Mouse (Mus musculus): Measurements from ENCODE around the gene Adamts13. TPM values are rescaled to one million over a fixed set of nuclear protein-coding genes. Genes with fewer than 3 reads are reported as not detected.
A peak's percentile ranks its signal among the peaks of the same experiment; 100 is the strongest.

The Adamts13 gene
- polyA plus RNA-seq, 1 experiment from 2014 or later = not detected

GRCm38 (mm10) chr2:26956811-26957487, 16.3 kb upstream of the Adamts13 start:
- Histone ChIP-seq H3K27ac (replicated peaks in 1 of 2; ENCODE audit: control insufficient read depth in 1 of 2, insufficient read depth in 1 of 2, low read depth in 2 of 2, low read length in 2 of 2) (no peak overlapping the region), H3K9me3 (ENCODE audit: control insufficient read depth, low read length) (no peaks in the 10 kb centered on the region), H3K27me3 (ENCODE audit: control insufficient read depth, insufficient read depth, low read length) (no peaks in the 10 kb centered on the region), H3K4me1 (ENCODE audit: control insufficient read depth in 2 of 2, insufficient read depth in 2 of 2, low read length in 2 of 2) (no peaks in the 10 kb centered on the region), H3K36me3 (ENCODE audit: control insufficient read depth, insufficient read depth, low read length) (peaks cover 91% of the 10 kb centered on the region), H3K4me3 (ENCODE audit: control insufficient read depth in 1 of 2, insufficient read depth in 1 of 2, low read depth in 1 of 2, low read length in 2 of 2) (no peak overlapping the region), H3K9ac (ENCODE audit: low read length) (no peak overlapping the region), H3K4me2 (ENCODE audit: low read length) (no peak overlapping the region)
- WGBS = 92% methylated on average over 12 of the region's 12 CpGs
- no peak for ATAC-seq (ENCODE audit: insufficient number of reproducible peaks, insufficient read depth, low FRiP score, low read depth)

- Histone ChIP-seq H3K27ac (replicated peaks in 1 of 2; ENCODE audit: control insufficient read depth in 1 of 2, insufficient read depth in 1 of 2, low read depth in 2 of 2, low read length in 2 of 2) (no peak overlapping the region), H3K4me2 (ENCODE audit: low read length) (no peak overlapping the region), H3K4me3 (ENCODE audit: control insufficient read depth in 1 of 2, insufficient read depth in 1 of 2, low read depth in 1 of 2, low read length in 2 of 2) (no peak overlapping the region), H3K36me3 (ENCODE audit: control insufficient read depth, insufficient read depth, low read length) (peaks cover 91% of the 10 kb centered on the region), H3K4me1 (ENCODE audit: control insufficient read depth in 2 of 2, insufficient read depth in 2 of 2, low read length in 2 of 2) (no peaks in the 10 kb centered on the region), H3K27me3 (ENCODE audit: control insufficient read depth, insufficient read depth, low read length) (no peaks in the 10 kb centered on the region), H3K9ac (ENCODE audit: low read length) (no peak overlapping the region), H3K9me3 (ENCODE audit: control insufficient read depth, low read length) (no peaks in the 10 kb centered on the region)
- WGBS = 85% methylated on average over 2 of the region's 2 CpGs
- no peak for ATAC-seq (ENCODE audit: insufficient number of reproducible peaks, insufficient read depth, low FRiP score, low read depth)
These were observed 15.7 kb upstream of the Adamts13 start for GRCm38 (mm10) chr2:26957488-26957859.

- peaks cover 0 to 15% of the 10 kb centered on the region in 2 experiments; a peak in 3 of 4 replicates for H3K4me1 ChIP-seq (ENCODE audit: control insufficient read depth in 2 of 2, insufficient read depth in 2 of 2, low read length in 2 of 2)
- 75% methylated on average over 4 of the region's 4 CpGs for WGBS
- H3K4me3 ChIP-seq (ENCODE audit: control insufficient read depth in 1 of 2, insufficient read depth in 1 of 2, low read depth in 1 of 2, low read length in 2 of 2) = no peak overlapping the region
- H3K27me3 ChIP-seq (ENCODE audit: control insufficient read depth, insufficient read depth, low read length) = no peaks in the 10 kb centered on the region
- H3K9ac ChIP-seq (ENCODE audit: low read length) = no peak overlapping the region
- no peaks in the 10 kb centered on the region for H3K9me3 ChIP-seq (ENCODE audit: control insufficient read depth, low read length)
- H3K27ac ChIP-seq (replicated peaks in 1 of 2; ENCODE audit: control insufficient read depth in 1 of 2, insufficient read depth in 1 of 2, low read depth in 2 of 2, low read length in 2 of 2) = no peak overlapping the region
- H3K36me3 ChIP-seq (ENCODE audit: control insufficient read depth, insufficient read depth, low read length) = peaks cover 61% of the 10 kb centered on the region
- H3K4me2 ChIP-seq (ENCODE audit: low read length) = no peak overlapping the region
- no peak for ATAC-seq (ENCODE audit: insufficient number of reproducible peaks, insufficient read depth, low FRiP score, low read depth)
These were observed 12.5 kb upstream of the Adamts13 start for GRCm38 (mm10) chr2:26960756-26961155.

- peak; percentile 86 for ATAC-seq (ENCODE audit: insufficient number of reproducible peaks, insufficient read depth, low FRiP score, low read depth)
These were observed 9.1 kb upstream of the Adamts13 start, which contains the start of gene Rexo4 for GRCm38 (mm10) chr2:26963923-26964723. Rexo4 (minus strand) TSS chr2:26964386.

GRCm38 (mm10) chr2:26964724-26965370, 8.4 kb upstream of the Adamts13 start:
- 20% methylated on average over 14 of the region's 14 CpGs for WGBS
- no peaks in the 10 kb centered on the region for H3K9me3 ChIP-seq (ENCODE audit: control insufficient read depth, low read length)
- H3K27me3 ChIP-seq (ENCODE audit: control insufficient read depth, insufficient read depth, low read length) = no peaks in the 10 kb centered on the region
- H3K36me3 ChIP-seq (ENCODE audit: control insufficient read depth, insufficient read depth, low read length) = peaks cover 23% of the 10 kb centered on the region
- H3K4me1 ChIP-seq (ENCODE audit: control insufficient read depth in 2 of 2, insufficient read depth in 2 of 2, low read length in 2 of 2) = peaks cover 0 to 15% of the 10 kb centered on the region in 2 experiments; a peak in 3 of 4 replicates
- peak overlapping the region; percentile 88 for H3K9ac ChIP-seq (ENCODE audit: low read length)
- peak overlapping the region; percentile 68 to 85 for H3K4me3 ChIP-seq (ENCODE audit: control insufficient read depth in 1 of 2, insufficient read depth in 1 of 2, low read depth in 1 of 2, low read length in 2 of 2)
- H3K27ac ChIP-seq (replicated peaks in 1 of 2; ENCODE audit: control insufficient read depth in 1 of 2, insufficient read depth in 1 of 2, low read depth in 2 of 2, low read length in 2 of 2) = peak overlapping the region; percentile 30 to 99; a peak in 3 of 4 replicates
- H3K4me2 ChIP-seq (ENCODE audit: low read length) = peak overlapping the region; percentile 93
- no peak for ATAC-seq (ENCODE audit: insufficient number of reproducible peaks, insufficient read depth, low FRiP score, low read depth)

More at GRCm38 (mm10) chr2:26963923-26964723, 9.1 kb upstream of the Adamts13 start, which contains the start of gene Rexo4:
- Histone ChIP-seq H3K27me3 (ENCODE audit: control insufficient read depth, insufficient read depth, low read length) (no peaks in the 10 kb centered on the region), H3K36me3 (ENCODE audit: control insufficient read depth, insufficient read depth, low read length) (peaks cover 28% of the 10 kb centered on the region), H3K9ac (ENCODE audit: low read length) (peak within 1 kb of the TSS; percentile 88), H3K4me2 (ENCODE audit: low read length) (peak within 1 kb of the TSS; percentile 93), H3K9me3 (ENCODE audit: control insufficient read depth, low read length) (no peaks in the 10 kb centered on the region), H3K27ac (replicated peaks in 1 of 2; ENCODE audit: control insufficient read depth in 1 of 2, insufficient read depth in 1 of 2, low read depth in 2 of 2, low read length in 2 of 2) (peak within 1 kb of the TSS; percentile 99), H3K4me3 (ENCODE audit: control insufficient read depth in 1 of 2, insufficient read depth in 1 of 2, low read depth in 1 of 2, low read length in 2 of 2) (peak within 1 kb of the TSS; percentile 68 to 85), H3K4me1 (ENCODE audit: control insufficient read depth in 2 of 2, insufficient read depth in 2 of 2, low read length in 2 of 2) (peaks cover 0 to 15% of the 10 kb centered on the region in 2 experiments; a peak in 3 of 4 replicates)
- under 1% methylated on average over 50 of the region's 50 CpGs for WGBS

GRCm38 (mm10) chr2:26967262-26967661, 6.0 kb upstream of the Adamts13 start:
- 75% methylated on average over 2 of the region's 2 CpGs for WGBS
- ATAC-seq (ENCODE audit: insufficient number of reproducible peaks, insufficient read depth, low FRiP score, low read depth) = no peak
- Histone ChIP-seq H3K4me2 (ENCODE audit: low read length) (no peak overlapping the region), H3K4me1 (ENCODE audit: control insufficient read depth in 2 of 2, insufficient read depth in 2 of 2, low read length in 2 of 2) (peaks cover 0 to 15% of the 10 kb centered on the region in 2 experiments; a peak in 3 of 4 replicates), H3K36me3 (ENCODE audit: control insufficient read depth, insufficient read depth, low read length) (peaks cover 5% of the 10 kb centered on the region), H3K27ac (replicated peaks in 1 of 2; ENCODE audit: control insufficient read depth in 1 of 2, insufficient read depth in 1 of 2, low read depth in 2 of 2, low read length in 2 of 2) (no peak overlapping the region), H3K27me3 (ENCODE audit: control insufficient read depth, insufficient read depth, low read length) (no peaks in the 10 kb centered on the region), H3K9ac (ENCODE audit: low read length) (no peak overlapping the region), H3K9me3 (ENCODE audit: control insufficient read depth, low read length) (no peaks in the 10 kb centered on the region), H3K4me3 (ENCODE audit: control insufficient read depth in 1 of 2, insufficient read depth in 1 of 2, low read depth in 1 of 2, low read length in 2 of 2) (no peak overlapping the region)

- no peaks in the 10 kb centered on the region for H3K9me3 ChIP-seq (ENCODE audit: control insufficient read depth, low read length)
- no peaks in the 10 kb centered on the region for H3K27me3 ChIP-seq (ENCODE audit: control insufficient read depth, insufficient read depth, low read length)
- WGBS = 22% methylated on average over 4 of the region's 4 CpGs
- no peaks in the 10 kb centered on the region for H3K4me1 ChIP-seq (ENCODE audit: control insufficient read depth in 2 of 2, insufficient read depth in 2 of 2, low read length in 2 of 2)
- no peak for ATAC-seq (ENCODE audit: insufficient number of reproducible peaks, insufficient read depth, low FRiP score, low read depth)
- no peak overlapping the region for H3K4me2 ChIP-seq (ENCODE audit: low read length)
- no peak overlapping the region for H3K27ac ChIP-seq (replicated peaks in 1 of 2; ENCODE audit: control insufficient read depth in 1 of 2, insufficient read depth in 1 of 2, low read depth in 2 of 2, low read length in 2 of 2)
- H3K36me3 ChIP-seq (ENCODE audit: control insufficient read depth, insufficient read depth, low read length) = no peaks in the 10 kb centered on the region
- H3K9ac ChIP-seq (ENCODE audit: low read length) = no peak overlapping the region
- H3K4me3 ChIP-seq (ENCODE audit: control insufficient read depth in 1 of 2, insufficient read depth in 1 of 2, low read depth in 1 of 2, low read length in 2 of 2) = no peak overlapping the region
These were observed 744 bp downstream of the Adamts13 start for GRCm38 (mm10) chr2:26973960-26974359.
